Mouse (Mus musculus) neutrophil, adult 59 days (primary cell): ENCODE data around the gene Mrps12. TPM values are rescaled to one million over a fixed set of nuclear protein-coding genes. Genes with fewer than 3 reads are reported as not detected.

Experiments
- total RNA-seq, 2 experiments: library from RNA; stranded (reverse); gene quantifications; 1 replicate in 1 of 2; 2 replicates in 1 of 2; pipeline ENCODE4 v1.2.4; 2023

Mrps12 gene
- 10 to 100 TPM; 18.3 to 19.9 TPM for total RNA-seq

GRCm38 (mm10) chr7:28741709-28742438 lies at the start of gene Mrps12, which contains the start of gene Sars2:
Gene Mrps12, minus strand, starts transcription at chr7:28741820.
Gene Sars2, plus strand, starts transcription at chr7:28741992.

GRCm38 (mm10) chr7:28788307-28789195 lies 46.9 kb upstream of the Mrps12 start, which contains the start of gene Rinl:
Gene Rinl, plus strand, starts transcription at chr7:28788969.

GRCm38 (mm10) chr7:28767462-28767965 lies 25.9 kb upstream of the Mrps12 start, which contains the start of gene Nfkbib:
Gene Nfkbib, minus strand, starts transcription at chr7:28767512.

GRCm38 (mm10) chr7:28766173-28766879 lies 24.7 kb upstream of the Mrps12 start, which contains the start of gene Sirt2:
Gene Sirt2, plus strand, starts transcription at chr7:28766735.

DNA sequence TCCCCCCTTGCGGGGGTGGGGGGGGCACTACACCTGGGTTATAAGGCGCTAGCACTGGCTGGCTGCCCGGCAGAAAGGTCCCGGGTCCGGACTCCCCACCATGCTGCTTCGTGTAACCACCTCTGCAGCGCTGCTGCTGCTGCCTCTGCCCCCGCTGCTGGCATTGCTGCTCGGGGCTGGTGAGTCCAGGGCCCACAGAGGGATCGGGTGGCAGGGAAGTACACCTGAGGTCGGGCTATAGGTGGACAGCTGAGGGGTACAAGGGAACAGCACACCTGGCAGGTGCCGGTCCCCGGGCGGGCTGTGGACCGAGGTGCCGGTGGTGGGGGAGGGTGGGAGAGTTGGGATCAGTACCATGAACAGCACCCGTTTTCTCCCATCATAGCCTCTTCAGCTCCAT lies 14.5 kb upstream of the Mrps12 start, which contains the start of gene Ccer2:
TSS of gene Ccer2 (plus strand) at position 96 of the 400 bp plus-strand sequence.

GRCm38 (mm10) chr7:28716590-28717281 lies 24.9 kb downstream of the Mrps12 start, which contains the start of gene Fbxo17:
Gene Fbxo17, plus strand, starts transcription at chr7:28716804.

DNA sequence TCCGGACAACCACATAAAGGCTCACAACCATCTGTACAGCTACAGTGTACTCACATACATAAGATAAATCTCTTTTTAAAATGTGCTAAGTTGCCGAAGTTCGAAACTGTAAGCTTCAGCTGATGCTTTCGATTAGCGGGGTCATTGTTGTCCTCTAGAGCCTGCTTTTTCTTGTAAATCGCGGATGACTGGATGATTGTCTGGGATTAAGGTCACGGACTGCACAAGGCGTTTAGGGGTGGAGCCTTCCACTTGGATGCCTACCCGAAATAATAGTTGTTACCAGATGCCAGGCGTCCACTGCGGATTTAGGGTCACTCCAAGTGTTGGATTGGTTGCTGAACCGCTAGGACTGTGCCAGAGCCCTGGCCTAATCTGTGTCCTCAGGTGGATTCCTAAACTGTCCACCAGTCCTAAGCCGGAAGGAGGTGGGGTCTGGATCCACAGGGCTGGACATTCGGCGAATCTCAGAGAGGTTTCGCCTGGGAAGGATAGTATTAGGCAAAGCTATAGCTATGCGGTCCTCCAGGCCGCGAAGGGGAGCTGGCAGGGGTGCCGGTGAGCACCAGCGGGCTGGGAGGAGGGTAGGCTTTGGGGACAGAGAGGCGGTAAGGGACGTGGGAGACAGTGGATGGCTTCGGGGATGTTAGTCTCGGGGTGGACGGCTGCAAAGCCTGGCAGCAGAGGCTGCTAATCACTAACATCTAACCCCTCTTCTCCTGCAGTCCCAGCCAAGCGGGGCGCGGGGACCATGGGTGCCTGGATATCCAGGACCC lies 48.9 kb downstream of the Mrps12 start, which contains the start of gene Fbxo27:
TSS of gene Fbxo27 (plus strand) at position 305 of the 776 bp plus-strand sequence.

Other genes starting within 250 kb of the Mrps12 start
- gene Ifnl2, start 231.4 kb downstream of the Mrps12 start, total RNA-seq = not detected
- not detected for gene Ifnl3, start 219.0 kb downstream of the Mrps12 start, total RNA-seq
- not detected for gene Sycn, start 200.9 kb downstream of the Mrps12 start, total RNA-seq
- gene Nccrp1, start 194.6 kb downstream of the Mrps12 start, total RNA-seq = under 1 TPM in 1 of 2 experiments, not detected in 1; 0.90 TPM
- 10 to 100 TPM; 45.3 to 48.4 TPM for gene Samd4b, start 143.7 kb downstream of the Mrps12 start, total RNA-seq
- gene Pak4, start 143.6 kb downstream of the Mrps12 start, total RNA-seq = 10 to 100 TPM in 1 of 2 experiments, 1 to 10 TPM in 1; 9.5 to 12.7 TPM
- not detected for gene Acp7, start 110.5 kb downstream of the Mrps12 start, total RNA-seq
- gene Fbxo27, start 49.0 kb downstream of the Mrps12 start, total RNA-seq = 1 to 10 TPM in 1 of 2 experiments, under 1 TPM in 1; 0.37 to 1.1 TPM
- 1 to 10 TPM; 2.3 to 3.5 TPM for gene Fbxo17, start 25.0 kb downstream of the Mrps12 start, total RNA-seq
- 1 to 10 TPM; 8.3 to 9.0 TPM for gene Sars2, start 172 bp upstream of the Mrps12 start, total RNA-seq
- gene Ccer2, start 14.4 kb upstream of the Mrps12 start, total RNA-seq = not detected
- 10 to 100 TPM; 63.2 to 65.6 TPM for gene Sirt2, start 24.9 kb upstream of the Mrps12 start, total RNA-seq
- gene Nfkbib, start 25.7 kb upstream of the Mrps12 start, total RNA-seq = 10 to 100 TPM; 39.1 to 41.4 TPM
- 100 to 1,000 TPM in 1 of 2 experiments, 10 to 100 TPM in 1; 91.3 to 113 TPM for gene Rinl, start 47.1 kb upstream of the Mrps12 start, total RNA-seq
- gene Hnrnpl, start 66.7 kb upstream of the Mrps12 start, total RNA-seq = 100 to 1,000 TPM; 409 to 451 TPM
- 100 to 1,000 TPM; 101 to 105 TPM for gene Ech1, start 83.4 kb upstream of the Mrps12 start, total RNA-seq
- 10 to 100 TPM; 16.5 to 19.9 TPM for gene Lgals4, start 92.0 kb upstream of the Mrps12 start, total RNA-seq
- gene Lgals7, start 122.0 kb upstream of the Mrps12 start, total RNA-seq = not detected
- gene Capn12, start 139.6 kb upstream of the Mrps12 start, total RNA-seq = not detected
- gene Actn4, start 220.5 kb upstream of the Mrps12 start, total RNA-seq = 100 to 1,000 TPM; 113 to 116 TPM
- 100 to 1,000 TPM; 178 to 190 TPM for gene Eif3k, start 240.0 kb upstream of the Mrps12 start, total RNA-seq
- gene Map4k1, start 240.2 kb upstream of the Mrps12 start, total RNA-seq = 10 to 100 TPM; 33.6 to 51.4 TPM